Mouse (Mus musculus) spleen, adult 12 weeks (tissue): ENCODE measurements around the gene Galnt6.
A peak's percentile ranks its signal among the peaks of the same experiment; 100 is the strongest.
"Not testable (repeated sequence)": the region's sequence is repeated elsewhere in the genome, so short reads cannot be mapped to it uniquely, and the experiment has no call there.

Source experiments
- DNase-seq: peaks from one replicate; pipeline ENCODE4 v3.0.0; 2022; ENCODE audit warnings: low spot score

Gene Galnt6

GRCm38 (mm10) chr15:100729281-100729985 is at the start of gene Galnt6:
Galnt6 (minus strand) TSS chr15:100729376.
- peak; percentile 67 for DNase-seq

- no peak for DNase-seq
These were observed 48.1 kb upstream of the Galnt6 start for GRCm38 (mm10) chr15:100777020-100778016.

GRCm38 (mm10) chr15:100776424-100776823 is 47.2 kb upstream of the Galnt6 start:
- no peak for DNase-seq

GRCm38 (mm10) chr15:100775189-100776166 is 46.3 kb upstream of the Galnt6 start:
- DNase-seq = no peak

- not testable (repeated sequence) for DNase-seq
These were observed 44.7 kb upstream of the Galnt6 start for GRCm38 (mm10) chr15:100773859-100774258.

- no peak for DNase-seq
These were observed 43.5 kb upstream of the Galnt6 start for GRCm38 (mm10) chr15:100772685-100773084.

GRCm38 (mm10) chr15:100770338-100770737 is 41.2 kb upstream of the Galnt6 start:
- no peak for DNase-seq

GRCm38 (mm10) chr15:100769023-100769422 is 39.8 kb upstream of the Galnt6 start:
- DNase-seq = not testable (repeated sequence)

GRCm38 (mm10) chr15:100767851-100768250 is 38.7 kb upstream of the Galnt6 start:
- no peak for DNase-seq

GRCm38 (mm10) chr15:100766826-100767225 is 37.6 kb upstream of the Galnt6 start:
- no peak for DNase-seq

GRCm38 (mm10) chr15:100764163-100764951 is 35.2 kb upstream of the Galnt6 start:
- DNase-seq = no peak

GRCm38 (mm10) chr15:100762649-100763048 is 33.5 kb upstream of the Galnt6 start:
- DNase-seq = no peak

GRCm38 (mm10) chr15:100761419-100762185 is 32.4 kb upstream of the Galnt6 start, which contains the start of gene Slc4a8:
Slc4a8 (plus strand) TSS chr15:100761747.
- peak; percentile 68 for DNase-seq

GRCm38 (mm10) chr15:100761036-100761418 is 31.9 kb upstream of the Galnt6 start:
- no peak for DNase-seq

GRCm38 (mm10) chr15:100759286-100759685 is 30.1 kb upstream of the Galnt6 start:
- DNase-seq = no peak

GRCm38 (mm10) chr15:100757527-100757978 is 28.4 kb upstream of the Galnt6 start:
- peak; percentile 51 for DNase-seq

GRCm38 (mm10) chr15:100755881-100756624 is 26.9 kb upstream of the Galnt6 start:
- no peak for DNase-seq

- DNase-seq = no peak
These were observed 26.3 kb upstream of the Galnt6 start for GRCm38 (mm10) chr15:100755498-100755859.

- DNase-seq = peak; percentile 37
These were observed 25.8 kb upstream of the Galnt6 start for GRCm38 (mm10) chr15:100754805-100755497.
